Mouse (Mus musculus) liver, adult 2 months (tissue): Measurements from ENCODE around the gene Banp.

Experiments
- CTCF ChIP-seq: fragments of 200-500 bp; IDR thresholded peaks from 2 replicates; pipeline ENCODE4 v1.5.1; 2011; ENCODE audit warnings: low read depth, low read length, control low read depth
- POLR2A ChIP-seq: fragments of 200-500 bp; IDR thresholded peaks from 2 replicates; pipeline ENCODE4 v1.6.1; 2011; ENCODE audit warnings: low read length, control low read depth; ENCODE audit not compliant: insufficient read depth; ENCODE audit errors: extremely low read depth

- no peak for TF ChIP-seq POLR2A
- no peak for TF ChIP-seq CTCF
These were observed 119.1 kb downstream of the Banp start for GRCm38 (mm10) chr8:122068609-122069008.
